Mouse (Mus musculus) brain, adult 2 months (tissue): Measurements from ENCODE around the gene Iba57.

Experiments used
- DNase-seq: peaks from one replicate; pipeline ENCODE4 v3.0.0; 2011; ENCODE audit warnings: low read depth, low spot score

The Iba57 gene

DNA sequence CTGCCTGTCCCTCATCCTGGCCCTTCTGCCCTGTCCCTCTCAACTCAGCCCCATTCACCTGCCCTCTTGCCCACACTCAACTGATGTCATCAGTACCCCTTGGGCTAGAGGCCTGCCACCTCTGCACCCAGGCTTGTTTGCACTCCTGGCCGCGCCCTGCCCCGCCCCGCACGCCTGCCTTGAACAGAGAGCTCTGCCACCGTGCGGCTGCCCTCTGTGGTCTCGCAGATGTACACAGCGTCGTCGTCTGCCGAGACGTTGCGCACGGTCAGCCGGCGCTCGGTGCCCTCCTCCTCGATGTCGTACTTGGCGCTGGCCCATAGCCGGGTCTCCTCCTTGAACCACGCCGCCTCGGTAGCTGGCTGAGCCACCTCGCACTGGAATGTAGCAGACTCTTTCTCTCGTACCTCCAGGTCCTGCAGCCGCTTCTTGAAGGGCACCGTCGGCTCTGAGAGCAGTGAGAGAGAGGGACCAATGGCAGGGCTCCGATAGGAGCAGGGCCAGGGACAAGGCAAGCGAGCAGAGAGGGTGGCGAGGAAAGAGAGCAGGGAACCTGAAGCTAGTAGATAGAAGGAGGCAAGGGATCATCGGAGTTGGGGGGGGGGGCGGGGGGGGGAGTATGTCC lies 29.1 kb downstream of the Iba57 start:
- DNase-seq = no peak

DNA sequence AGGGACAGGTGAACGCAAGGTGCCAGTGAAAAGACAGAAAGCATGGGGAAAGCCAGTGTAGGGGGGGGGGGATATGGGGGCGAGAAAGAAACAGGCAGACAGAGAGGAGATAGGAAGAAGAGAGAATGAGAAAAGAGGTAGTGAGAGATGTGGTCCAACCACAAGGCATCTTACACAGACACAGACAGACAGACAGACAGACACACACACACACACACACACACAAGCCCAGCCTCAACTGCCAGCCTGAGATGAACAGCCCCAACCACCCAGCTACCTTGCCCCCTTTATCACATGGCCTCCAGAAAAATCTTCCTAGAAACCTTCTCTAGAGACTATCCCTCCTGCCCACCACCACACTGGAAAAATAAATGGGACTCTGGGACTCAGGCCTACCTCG lies 31.5 kb downstream of the Iba57 start:
- DNase-seq = no peak

DNA sequence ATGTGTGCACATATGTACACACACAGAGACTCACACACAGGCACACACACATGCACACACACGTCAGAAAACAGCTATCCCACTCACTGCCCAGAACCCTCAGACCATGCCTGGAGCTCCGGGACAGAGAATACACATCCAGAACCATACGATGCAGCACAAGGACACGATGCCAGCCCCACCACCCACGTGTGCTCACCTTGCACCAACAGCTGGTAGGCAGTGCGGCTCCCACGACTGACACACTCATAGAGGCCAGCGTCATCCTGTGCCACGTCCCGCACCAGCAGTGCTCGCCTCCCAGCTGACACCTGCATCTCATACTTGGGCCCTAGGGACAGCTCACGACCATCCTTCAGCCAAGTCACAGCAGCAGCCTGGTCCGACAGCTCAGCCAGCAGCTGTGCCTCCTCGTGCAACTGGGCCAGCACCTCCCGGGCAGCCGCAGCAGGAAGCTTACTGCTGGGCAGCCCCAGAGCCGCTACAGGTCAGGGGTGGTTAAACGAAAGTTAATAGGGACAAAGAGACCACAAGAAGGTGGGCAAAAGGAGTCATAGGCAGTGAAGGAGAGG lies 32.1 kb downstream of the Iba57 start:
- DNase-seq = no peak

- DNase-seq = no peak
These were observed 32.8 kb downstream of the Iba57 start for GRCm38 (mm10) chr11:59130782-59131181.

GRCm38 (mm10) chr11:59105945-59106344 lies 57.6 kb downstream of the Iba57 start:
- no peak for DNase-seq
